Mouse (Mus musculus) midbrain, embryonic 12.5 days (tissue): ENCODE measurements around the gene Bbs4. TPM values are rescaled to one million over a fixed set of nuclear protein-coding genes. Genes with fewer than 3 reads are reported as not detected.
"Not testable (repeated sequence)": the region's sequence is repeated elsewhere in the genome, so short reads cannot be mapped to it uniquely, and the experiment has no call there.

Experiments used
- ATAC-seq: fragments of 200-750 bp; cut with Nextera tagmentation; 2 replicates; pipeline ENCODE4 v1.8.0; 2017; ENCODE audit warnings: low read depth, moderate TSS enrichment, moderate library complexity; ENCODE audit not compliant: low FRiP score
- H3K27ac ChIP-seq: fragments of 300-500 bp; sonication (generic); replicated peaks from 2 replicates; pipeline ENCODE4 v1.5.1; 2016; ENCODE audit warnings: mild to moderate bottlenecking
- H3K27me3 ChIP-seq: fragments of 300-500 bp; sonication (generic); 2 replicates; pipeline ENCODE4 v1.6.1; 2016; ENCODE audit warnings: mild to moderate bottlenecking
- H3K36me3 ChIP-seq: fragments of 300-500 bp; sonication (generic); 2 replicates; pipeline ENCODE4 v1.6.1; 2016
- H3K4me1 ChIP-seq: fragments of 300-500 bp; sonication (generic); 2 replicates; pipeline ENCODE4 v1.6.1; 2016
- H3K4me2 ChIP-seq: fragments of 300-500 bp; sonication (generic); replicated peaks from 2 replicates; pipeline ENCODE4 v1.6.1; 2016; ENCODE audit warnings: mild to moderate bottlenecking, moderate library complexity
- H3K4me3 ChIP-seq: fragments of 300-500 bp; sonication (generic); 2 replicates; pipeline ENCODE4 v1.5.1; 2016; ENCODE audit warnings: mild to moderate bottlenecking
- H3K9ac ChIP-seq: fragments of 300-500 bp; sonication (generic); replicated peaks from 2 replicates; pipeline ENCODE4 v1.6.1; 2016; ENCODE audit warnings: mild to moderate bottlenecking, moderate library complexity
- H3K9me3 ChIP-seq: fragments of 300-500 bp; sonication (generic); 2 replicates; pipeline ENCODE4 v1.6.1; 2016; ENCODE audit warnings: mild to moderate bottlenecking
- WGBS: fragments of 180-500 bp; shearing (Covaris S2); methylation state at CpG from one replicate; pipeline ENCODE4 v1.1.7; 2016; 5-methylcytosine and 5-hydroxymethylcytosine counted together
- polyA plus RNA-seq: library from polyadenylated mRNA; unstranded; fragments of >200 nt; fragmentation: Nextera tagmentation; extraction: Ambion mirVana; gene quantifications from 2 replicates; pipeline ENCODE4 v1.2.1, GENCODE M21; 2016

The Bbs4 gene
- 25.1 and 29.5 TPM in 2 replicates for polyA plus RNA-seq

DNA sequence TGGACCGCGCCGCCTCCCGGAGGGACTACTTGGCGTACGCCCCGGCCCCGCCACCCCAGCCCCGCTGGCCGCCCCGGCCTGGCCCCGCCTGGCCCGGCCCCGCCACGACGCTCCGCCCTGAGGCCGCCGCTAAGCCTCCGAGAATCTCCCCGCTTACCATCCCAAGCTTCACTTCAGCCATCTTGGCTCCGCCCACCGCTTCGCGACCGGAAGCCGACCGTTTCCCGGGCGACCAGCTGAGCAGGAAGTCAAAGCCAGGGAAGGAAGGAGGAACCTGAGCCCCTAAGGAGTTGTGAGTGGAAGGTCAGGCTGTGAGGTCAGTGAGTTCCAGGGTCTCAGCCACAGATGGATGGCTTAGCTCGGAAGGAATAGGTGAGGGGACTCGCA, at the start of gene Bbs4:
Bbs4 (minus strand) TSS at position 256 of the 387 bp plus-strand sequence.
- Histone ChIP-seq H3K4me2 (peak within 1 kb of the TSS; percentile 68), H3K27me3 (no peaks in the 10 kb centered on the region), H3K36me3 (no peaks in the 10 kb centered on the region), H3K4me3 (peak within 1 kb of the TSS; percentile 81), H3K9me3 (no peaks in the 10 kb centered on the region), H3K27ac (peak within 1 kb of the TSS; percentile 88), H3K9ac (peak within 1 kb of the TSS; percentile 84), H3K4me1 (peaks cover 9% of the 10 kb centered on the region)
- ATAC-seq = peak; percentile 92
- WGBS = under 1% methylated on average over 31 of the region's 32 CpGs

DNA sequence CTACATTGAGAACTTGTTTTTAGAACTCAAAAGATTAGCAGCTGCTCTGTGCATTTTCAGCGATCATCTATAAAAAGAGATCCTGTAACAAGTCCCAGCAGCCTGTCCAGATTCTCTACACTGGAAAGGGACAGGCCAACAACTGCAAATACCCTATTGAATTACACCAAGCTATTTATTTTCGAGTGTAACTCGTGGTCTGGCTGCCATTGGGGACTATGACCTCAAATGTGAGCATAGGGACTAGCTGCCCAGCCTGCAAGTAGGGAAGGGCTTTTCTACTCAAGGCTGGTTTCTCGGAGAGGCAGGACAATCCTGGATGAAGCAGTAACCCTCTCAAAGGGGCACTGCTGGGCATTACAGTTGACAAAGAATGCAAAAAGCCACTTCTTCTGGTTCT, 35.8 kb upstream of the Bbs4 start:
- Histone ChIP-seq H3K4me2 (no peak overlapping the region), H3K4me3 (no peak overlapping the region)
- WGBS = 89% methylated on average over 4 of the region's 4 CpGs

DNA sequence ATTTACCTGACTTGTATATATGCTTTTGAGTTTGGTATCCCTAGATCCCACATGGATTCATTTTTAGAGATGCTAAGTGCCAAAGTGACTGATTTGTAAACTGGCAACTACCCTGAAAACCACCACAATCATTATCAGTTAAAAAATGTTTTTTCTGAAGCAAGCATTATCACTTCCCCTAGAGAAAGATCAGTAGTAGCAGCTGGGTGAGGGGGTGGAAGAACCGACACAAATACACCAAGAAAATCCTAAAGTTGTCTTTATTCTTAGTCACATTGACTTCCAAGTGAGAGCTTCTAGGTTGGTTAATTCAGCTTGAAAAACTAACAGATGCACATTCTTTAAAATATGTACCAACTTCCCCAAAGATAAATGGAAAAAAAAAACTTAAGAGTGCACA, 35.0 kb upstream of the Bbs4 start:
- 80% methylated on average over 1 of the region's 1 CpGs for WGBS
- H3K27ac ChIP-seq = no peak overlapping the region
- peaks cover 32% of the 10 kb centered on the region for H3K36me3 ChIP-seq

More for the DNA sequence above, 35.8 kb upstream of the Bbs4 start:
- Histone ChIP-seq H3K27ac (no peak overlapping the region), H3K36me3 (peaks cover 38% of the 10 kb centered on the region), H3K9ac (no peak overlapping the region), H3K9me3 (no peaks in the 10 kb centered on the region), H3K27me3 (no peaks in the 10 kb centered on the region), H3K4me1 (no peaks in the 10 kb centered on the region)
- ATAC-seq = no peak

DNA sequence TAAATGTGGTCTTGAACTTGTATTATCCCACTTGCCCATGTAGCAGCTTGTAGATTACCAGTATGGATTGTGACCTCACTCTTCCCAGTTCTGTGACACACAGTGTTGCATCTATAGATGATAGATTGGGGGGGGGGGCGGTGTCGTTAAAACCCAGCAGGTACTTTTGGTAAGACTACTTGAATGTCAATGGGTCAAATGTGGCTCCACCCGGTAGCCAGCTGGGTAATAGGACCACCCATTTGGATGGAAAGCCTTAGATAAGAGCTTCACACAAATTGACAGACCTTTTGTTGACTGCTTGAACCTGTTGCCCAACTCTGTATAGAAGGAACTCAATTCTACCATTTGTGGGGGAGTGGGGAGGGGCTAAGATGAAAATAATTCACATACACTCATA, 34.2 kb upstream of the Bbs4 start:
- Histone ChIP-seq H3K9me3 (no peaks in the 10 kb centered on the region), H3K4me1 (no peaks in the 10 kb centered on the region), H3K4me3 (no peak overlapping the region), H3K27ac (no peak overlapping the region), H3K36me3 (peaks cover 23% of the 10 kb centered on the region), H3K9ac (no peak overlapping the region), H3K27me3 (no peaks in the 10 kb centered on the region), H3K4me2 (no peak overlapping the region)
- 69% methylated on average over 3 of the region's 3 CpGs for whole genome bisulfite sequencing
- ATAC-seq = no peak

More for the DNA sequence above, 35.0 kb upstream of the Bbs4 start:
- Histone ChIP-seq H3K9me3 (no peaks in the 10 kb centered on the region), H3K4me1 (no peaks in the 10 kb centered on the region), H3K4me3 (no peak overlapping the region), H3K9ac (no peak overlapping the region), H3K4me2 (no peak overlapping the region), H3K27me3 (no peaks in the 10 kb centered on the region)
- no peak for ATAC-seq

DNA sequence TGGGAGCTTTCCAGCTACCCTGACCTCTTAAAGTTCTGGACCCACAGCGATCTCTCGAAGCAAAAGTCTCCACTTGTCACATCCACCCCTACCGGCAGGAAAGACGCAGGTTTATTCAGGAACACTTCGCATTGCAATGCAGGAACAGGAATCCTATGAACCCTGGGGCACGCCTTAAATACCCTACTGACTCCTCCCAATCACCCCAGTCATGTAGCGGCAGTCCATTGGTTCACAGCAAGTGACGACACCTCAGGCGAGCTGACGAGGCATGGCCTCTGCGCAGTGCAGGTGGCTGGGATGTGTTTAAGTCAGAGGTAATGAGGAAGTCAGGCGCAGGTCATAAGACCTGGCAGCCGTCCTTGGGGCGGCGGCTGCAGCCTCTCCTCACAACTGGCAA, 22.3 kb upstream of the Bbs4 start:
- H3K9me3 ChIP-seq = 0 out of 2 replicates have a peak, but pooled peaks cover 7% of the 10 kb centered on the region
- no peaks in the 10 kb centered on the region for H3K4me1 ChIP-seq
- H3K4me3 ChIP-seq = no peak overlapping the region
- WGBS = 93% methylated on average over 15 of the region's 15 CpGs
- no peak overlapping the region for H3K27ac ChIP-seq
- no peak overlapping the region for H3K4me2 ChIP-seq
- no peaks in the 10 kb centered on the region for H3K36me3 ChIP-seq
- no peaks in the 10 kb centered on the region for H3K27me3 ChIP-seq
- ATAC-seq = no peak
- no peak overlapping the region for H3K9ac ChIP-seq

DNA sequence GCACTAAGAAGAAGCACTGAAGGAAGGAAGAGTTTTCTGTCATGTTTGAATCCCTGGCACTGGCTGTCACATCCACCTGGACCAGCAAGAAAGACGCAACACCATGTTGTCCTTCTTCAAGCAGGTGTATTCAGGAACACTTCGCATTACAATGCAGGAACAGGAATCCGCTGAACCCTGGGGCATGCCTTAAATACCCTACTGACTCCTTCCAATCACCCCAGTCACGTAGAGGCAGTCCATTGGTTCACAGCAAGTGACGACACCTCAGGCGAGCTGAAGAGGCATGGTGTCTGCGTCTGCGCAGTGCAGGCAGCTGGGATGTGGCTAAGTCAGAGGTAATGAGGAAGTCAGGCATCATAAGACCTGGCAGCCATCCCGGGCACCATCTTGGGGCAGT, 16.3 kb upstream of the Bbs4 start:
- Histone ChIP-seq H3K4me2 (no peak overlapping the region), H3K27me3 (no peaks in the 10 kb centered on the region), H3K4me3 (no peak overlapping the region), H3K27ac (no peak overlapping the region), H3K36me3 (no peaks in the 10 kb centered on the region), H3K9me3 (0 out of 2 replicates have a peak, but pooled peaks cover 7% of the 10 kb centered on the region), H3K9ac (no peak overlapping the region), H3K4me1 (no peaks in the 10 kb centered on the region)
- 92% methylated on average over 9 of the region's 9 CpGs for WGBS
- no peak for ATAC-seq

DNA sequence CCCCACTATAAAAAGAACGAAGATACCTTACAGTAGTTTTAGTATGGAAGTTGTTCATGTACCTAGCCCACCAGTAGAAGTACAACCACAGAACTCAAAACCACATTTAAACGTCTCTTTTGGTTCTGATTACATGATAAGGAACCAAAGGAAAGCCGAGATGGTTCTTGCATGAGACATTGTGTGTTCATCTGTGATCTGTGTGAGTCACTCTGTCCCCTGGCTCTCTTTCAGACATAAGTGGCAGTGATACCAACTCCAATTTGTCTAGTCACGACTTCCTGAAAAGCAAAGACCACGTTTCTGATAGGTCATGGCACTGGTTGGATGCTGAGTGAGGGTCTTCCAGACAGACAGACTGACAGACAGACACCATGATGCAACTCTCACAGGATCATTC, 15.9 kb upstream of the Bbs4 start:
- ATAC-seq = no peak
- H3K9ac ChIP-seq = no peak overlapping the region

DNA sequence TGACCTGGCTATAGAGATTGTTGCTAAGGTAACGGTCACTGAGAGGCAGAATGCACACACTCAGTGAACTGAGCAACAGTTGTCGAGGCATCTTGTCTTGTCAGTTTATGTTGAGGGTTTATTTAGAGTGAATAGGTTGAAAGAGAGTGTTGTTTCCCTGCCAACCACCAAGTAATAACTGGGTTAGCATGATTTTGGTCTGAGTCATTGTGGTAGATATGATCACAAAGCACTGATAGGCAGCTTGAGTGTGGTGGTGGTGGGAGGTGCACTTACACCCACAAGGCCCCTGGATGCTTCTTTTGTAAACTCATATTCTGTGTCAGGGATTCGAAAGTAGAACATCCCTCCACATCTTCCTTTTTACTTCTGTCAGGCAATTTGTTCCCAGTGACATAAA, 7.2 kb upstream of the Bbs4 start:
- ATAC-seq, H3K4me2 ChIP-seq: not testable (repeated sequence)
- 75% methylated on average over 3 of the region's 3 CpGs for WGBS

More for the DNA sequence above, 15.9 kb upstream of the Bbs4 start:
- Histone ChIP-seq H3K4me1 (no peaks in the 10 kb centered on the region), H3K27ac (no peak overlapping the region), H3K36me3 (no peaks in the 10 kb centered on the region), H3K4me2 (no peak overlapping the region), H3K9me3 (0 out of 2 replicates have a peak, but pooled peaks cover 7% of the 10 kb centered on the region), H3K4me3 (no peak overlapping the region), H3K27me3 (no peaks in the 10 kb centered on the region)
- 79% methylated on average over 5 of the region's 5 CpGs for WGBS

DNA sequence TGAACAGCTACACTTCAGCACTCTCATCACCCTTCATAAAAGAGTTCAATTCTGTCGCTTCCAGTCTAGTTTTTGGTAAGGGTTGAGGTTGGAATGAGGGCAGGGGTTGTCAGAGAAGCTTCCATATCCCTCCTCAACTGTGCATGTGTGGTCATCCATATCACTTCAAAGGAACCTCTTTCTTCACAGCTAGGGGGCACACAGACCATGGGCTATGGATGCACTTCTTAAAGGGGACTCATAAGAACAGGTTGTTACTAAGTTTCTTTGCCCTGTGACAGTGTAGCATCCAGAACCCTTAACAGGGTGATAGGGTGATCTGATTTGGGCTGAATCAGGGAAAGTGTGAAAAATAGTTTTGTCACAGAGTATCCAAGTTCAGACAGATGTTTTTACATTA, 4.7 kb upstream of the Bbs4 start:
- H3K27ac ChIP-seq, H3K4me1 ChIP-seq, ATAC-seq, H3K4me2 ChIP-seq, H3K9ac ChIP-seq, H3K27me3 ChIP-seq, H3K36me3 ChIP-seq, H3K9me3 ChIP-seq, H3K4me3 ChIP-seq: not testable (repeated sequence)
- WGBS = 72% methylated on average over 1 of the region's 1 CpGs

More for the DNA sequence above, 7.2 kb upstream of the Bbs4 start:
- not testable (repeated sequence) for H3K9ac ChIP-seq, H3K4me1 ChIP-seq, H3K36me3 ChIP-seq, H3K27ac ChIP-seq, H3K27me3 ChIP-seq, H3K9me3 ChIP-seq, H3K4me3 ChIP-seq

DNA sequence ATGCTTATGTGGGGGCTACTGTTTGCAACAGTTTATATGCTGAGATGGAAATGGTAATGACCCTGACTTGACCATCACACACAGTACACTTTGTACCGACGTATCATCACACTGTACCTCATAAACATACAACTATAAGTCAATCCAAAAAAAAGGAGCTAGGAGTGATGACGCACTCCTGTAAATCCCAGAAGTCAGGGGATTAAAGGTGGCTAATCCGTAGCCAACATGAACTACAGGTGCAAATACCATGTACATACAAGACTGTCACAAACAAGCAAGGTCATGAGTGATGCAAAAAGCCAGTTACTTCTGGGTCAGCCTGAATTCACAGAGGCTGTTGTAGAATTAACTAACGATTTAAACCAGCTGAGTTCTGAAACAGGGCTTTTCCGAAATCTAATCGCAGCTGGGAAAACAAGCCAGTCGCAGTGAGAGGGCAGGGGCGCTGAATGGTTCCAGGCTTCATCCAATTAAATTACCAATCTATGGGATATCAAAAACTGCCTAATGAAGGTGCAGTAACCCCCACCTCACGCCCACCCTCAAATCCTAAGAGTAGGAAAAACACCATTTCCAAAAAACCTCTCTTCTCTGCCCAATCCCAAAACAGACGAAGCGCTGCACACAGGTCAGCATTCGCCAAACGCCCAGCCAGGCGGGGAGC, 589 bp downstream of the Bbs4 start:
- Histone ChIP-seq H3K9me3 (no peaks in the 10 kb centered on the region), H3K36me3 (no peaks in the 10 kb centered on the region), H3K4me2 (peak overlapping the region; percentile 68), H3K4me3 (peak overlapping the region; percentile 81), H3K9ac (peak overlapping the region; percentile 84), H3K27me3 (no peaks in the 10 kb centered on the region), H3K4me1 (peaks cover 9% of the 10 kb centered on the region), H3K27ac (peak overlapping the region; percentile 88)
- 10% methylated on average over 15 of the region's 15 CpGs for WGBS
- 0 out of 2 replicates have a peak, but pooled peaks have one; percentile 2 for ATAC-seq

DNA sequence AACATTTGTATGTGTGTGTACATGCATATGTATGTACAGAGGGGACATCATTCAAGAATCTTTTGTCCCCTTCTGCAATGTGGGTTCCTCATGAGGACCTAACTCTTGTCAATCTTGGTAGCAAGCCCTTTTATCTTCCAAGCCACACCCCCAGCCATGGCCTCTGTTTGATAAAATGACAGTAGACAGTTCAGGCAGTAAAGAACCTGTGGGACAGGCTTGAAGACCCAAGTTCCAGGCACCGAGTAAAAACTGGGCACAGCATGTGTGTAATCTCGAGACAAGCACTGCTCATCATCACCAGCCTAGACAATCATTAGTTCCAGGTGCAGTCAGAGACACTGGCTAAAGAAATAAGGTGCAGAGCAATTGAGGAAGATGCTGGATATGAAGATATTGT, 7.1 kb downstream of the Bbs4 start:
- H3K9me3 ChIP-seq = no peaks in the 10 kb centered on the region
- WGBS = 88% methylated on average over 2 of the region's 2 CpGs
- ATAC-seq = no peak
- H3K4me2 ChIP-seq = no peak overlapping the region
- H3K4me3 ChIP-seq = no peak overlapping the region
- no peaks in the 10 kb centered on the region for H3K27me3 ChIP-seq
- H3K9ac ChIP-seq = no peak overlapping the region
- H3K4me1 ChIP-seq = no peaks in the 10 kb centered on the region
- H3K36me3 ChIP-seq = peaks cover 22% of the 10 kb centered on the region
- H3K27ac ChIP-seq = no peak overlapping the region

DNA sequence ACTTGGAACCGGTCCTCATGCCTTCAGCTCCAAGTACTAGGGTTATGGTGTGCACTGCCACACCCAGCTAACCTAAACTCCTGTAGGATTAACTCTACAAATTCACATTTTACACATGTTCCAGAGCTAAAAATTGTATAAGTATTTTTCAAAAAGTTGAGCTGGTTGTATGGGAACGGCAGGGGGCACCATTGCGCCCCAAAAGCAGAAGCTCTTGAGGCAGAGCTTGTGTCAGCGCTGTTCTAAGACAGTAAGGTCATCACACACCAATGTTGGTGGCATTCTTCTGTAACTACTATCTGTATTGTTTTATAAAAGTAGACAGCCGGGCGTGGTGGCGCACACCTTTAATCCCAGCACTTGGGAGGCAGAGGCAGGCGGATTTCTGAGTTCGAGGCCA, 13.3 kb downstream of the Bbs4 start:
- peaks cover 53% of the 10 kb centered on the region for H3K36me3 ChIP-seq
- H3K27ac ChIP-seq = no peak overlapping the region
- no peak overlapping the region for H3K4me3 ChIP-seq
- ATAC-seq = no peak
- H3K9ac ChIP-seq = no peak overlapping the region
- H3K27me3 ChIP-seq = no peaks in the 10 kb centered on the region
- no peaks in the 10 kb centered on the region for H3K4me1 ChIP-seq
- no peaks in the 10 kb centered on the region for H3K9me3 ChIP-seq
- no peak overlapping the region for H3K4me2 ChIP-seq
- WGBS = 88% methylated on average over 9 of the region's 9 CpGs

DNA sequence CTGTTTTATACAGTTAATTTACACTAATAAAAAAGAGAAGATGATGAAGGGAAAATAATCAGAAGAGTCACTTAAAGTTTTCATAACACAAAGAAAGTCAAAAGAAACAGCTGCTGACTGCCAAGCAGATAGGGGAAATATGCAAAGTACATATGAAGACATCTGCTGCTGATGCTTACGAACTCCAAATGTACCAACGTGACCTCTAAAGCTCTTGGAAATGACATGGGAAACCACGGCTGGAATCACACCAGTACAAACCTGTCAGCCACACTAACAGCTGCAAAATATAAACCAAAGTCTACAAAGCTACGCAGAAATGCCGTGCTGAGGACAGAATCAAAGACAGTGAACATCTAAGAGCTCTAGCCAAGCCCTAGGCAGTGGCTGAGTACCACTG, 14.2 kb downstream of the Bbs4 start:
- H3K9ac ChIP-seq = no peak overlapping the region
- H3K27ac ChIP-seq = no peak overlapping the region
- no peaks in the 10 kb centered on the region for H3K27me3 ChIP-seq
- no peaks in the 10 kb centered on the region for H3K9me3 ChIP-seq
- no peak overlapping the region for H3K4me3 ChIP-seq
- WGBS = 95% methylated on average over 5 of the region's 5 CpGs
- H3K4me2 ChIP-seq = no peak overlapping the region
- no peak for ATAC-seq
- peaks cover 59% of the 10 kb centered on the region for H3K36me3 ChIP-seq
- H3K4me1 ChIP-seq = no peaks in the 10 kb centered on the region
